In genomic region chrX:166708106-166708505, GRCm38 (mm10) we compare ENCODE assay signal across 22 mouse cellular contexts.
"Had no signal": no experiment of that assay in that cellular context is flagged by ENCODE, and none has a peak within 500 bp of the region (broad histone marks: within the 10 kb centered on the region; RNA-seq: fewer than 3 reads in every experiment).

No protein-coding gene starts in this region.

- DNase-seq: gastrocnemius, postnatal 14 days; gastrocnemius, postnatal 36 days; heart, adult 18-20 months; heart, postnatal 10 days; heart, postnatal 4 days; kidney, adult 11 months; kidney, adult 2 months; kidney, adult 9 months; kidney, postnatal 14 days; kidney, postnatal 36 days; layer of hippocampus, adult 9-11 months; liver had no signal

- H3K4me3 ChIP-seq: heart, embryonic 10.5 days; heart, embryonic 12.5 days; hindbrain, embryonic 13.5 days; hindbrain, embryonic 15.5 days; kidney, embryonic 15.5 days; left cerebral cortex, adult 2 months; limb, embryonic 10.5 days; limb, embryonic 12.5 days had no signal

- H3K36me3 ChIP-seq: heart, embryonic 10.5 days; heart, embryonic 12.5 days; hindbrain, embryonic 13.5 days; hindbrain, embryonic 15.5 days; kidney, embryonic 15.5 days; limb, embryonic 10.5 days; limb, embryonic 12.5 days had no signal

- H3K27me3 ChIP-seq: heart, embryonic 12.5 days; hindbrain, embryonic 15.5 days had no signal

- H3K9me3 ChIP-seq: heart, embryonic 10.5 days; heart, embryonic 12.5 days; hindbrain, embryonic 13.5 days; hindbrain, embryonic 15.5 days; kidney, embryonic 15.5 days; limb, embryonic 10.5 days; limb, embryonic 12.5 days had no signal

- H3K27ac ChIP-seq: heart, embryonic 10.5 days; hindbrain, embryonic 13.5 days; hindbrain, embryonic 15.5 days; hindbrain, postnatal 0 days; kidney, embryonic 15.5 days; kidney, postnatal 0 days; left cerebral cortex, adult 2 months; limb, embryonic 10.5 days; limb, embryonic 12.5 days had no signal

- H3K4me1 ChIP-seq: heart, embryonic 10.5 days; heart, embryonic 12.5 days; hindbrain, embryonic 13.5 days; hindbrain, embryonic 15.5 days; kidney, embryonic 15.5 days; limb, embryonic 10.5 days; limb, embryonic 12.5 days had no signal

- ATAC-seq: hindbrain, postnatal 0 days had no signal
